Mouse (Mus musculus) lung, embryonic 14.5 days (tissue): ENCODE data around the gene Lrrk1. TPM values are rescaled to one million over a fixed set of nuclear protein-coding genes. Genes with fewer than 3 reads are reported as not detected.

ENCODE experiments used
- ATAC-seq: fragments of 200-750 bp; cut with Nextera tagmentation; 2 replicates; pipeline ENCODE4 v1.8.0; 2017; ENCODE audit warnings: mild to moderate bottlenecking, moderate TSS enrichment, moderate library complexity; ENCODE audit not compliant: insufficient read depth
- DNase-seq: peaks from one replicate; pipeline ENCODE4 v3.0.0-alpha.2; 2015
- H3K27ac ChIP-seq: fragments of 300-500 bp; sonication (generic); 2 replicates; pipeline ENCODE4 v1.5.1; 2014; ENCODE audit warnings: low read depth, mild to moderate bottlenecking, moderate library complexity
- H3K27me3 ChIP-seq: fragments of 300-500 bp; sonication (generic); 2 replicates; pipeline ENCODE4 v1.6.1; 2014; ENCODE audit warnings: low read length, control low read depth; ENCODE audit not compliant: insufficient read depth
- H3K36me3 ChIP-seq: fragments of 300-500 bp; sonication (generic); 2 replicates; pipeline ENCODE4 v1.6.1; 2014; ENCODE audit warnings: control low read depth; ENCODE audit not compliant: insufficient read depth
- H3K4me1 ChIP-seq: fragments of 300-500 bp; sonication (generic); 2 replicates; pipeline ENCODE4 v1.6.1; 2014; ENCODE audit warnings: antibody characterized with exemption, control low read depth; ENCODE audit not compliant: insufficient read depth
- H3K4me2 ChIP-seq: fragments of 300-500 bp; sonication (generic); 2 replicates; pipeline ENCODE4 v1.6.1; 2014; ENCODE audit warnings: mild to moderate bottlenecking
- H3K4me3 ChIP-seq: fragments of 300-500 bp; sonication (generic); 2 replicates; pipeline ENCODE4 v1.5.1; 2014; ENCODE audit warnings: low read depth, low read length
- H3K9ac ChIP-seq: fragments of 300-500 bp; sonication (generic); 2 replicates; pipeline ENCODE4 v1.6.1; 2014
- H3K9me3 ChIP-seq: fragments of 300-500 bp; sonication (generic); 2 replicates; pipeline ENCODE4 v1.6.1; 2016; ENCODE audit warnings: low read depth, low read length, control low read depth
- CTCF ChIP-seq: IDR thresholded peaks from 2 replicates; pipeline ENCODE4 v1.5.1; 2016; ENCODE audit warnings: antibody characterized with exemption, low read depth
- WGBS: fragments of 180-500 bp; shearing (Covaris S2); extraction: QIAGEN DNeasy Blood & Tissue Kit; methylation state at CpG from one replicate; pipeline ENCODE4 v1.1.7; 2014; 5-methylcytosine and 5-hydroxymethylcytosine counted together
- polyA plus RNA-seq: library from polyadenylated mRNA; unstranded; fragments of >200 nt; fragmentation: Nextera tagmentation; extraction: Ambion mirVana; gene quantifications from 2 replicates; pipeline ENCODE4 v1.2.1, GENCODE M21; 2014

The Lrrk1 gene
- 23.3 and 25.8 TPM in 2 replicates for polyA plus RNA-seq

DNA sequence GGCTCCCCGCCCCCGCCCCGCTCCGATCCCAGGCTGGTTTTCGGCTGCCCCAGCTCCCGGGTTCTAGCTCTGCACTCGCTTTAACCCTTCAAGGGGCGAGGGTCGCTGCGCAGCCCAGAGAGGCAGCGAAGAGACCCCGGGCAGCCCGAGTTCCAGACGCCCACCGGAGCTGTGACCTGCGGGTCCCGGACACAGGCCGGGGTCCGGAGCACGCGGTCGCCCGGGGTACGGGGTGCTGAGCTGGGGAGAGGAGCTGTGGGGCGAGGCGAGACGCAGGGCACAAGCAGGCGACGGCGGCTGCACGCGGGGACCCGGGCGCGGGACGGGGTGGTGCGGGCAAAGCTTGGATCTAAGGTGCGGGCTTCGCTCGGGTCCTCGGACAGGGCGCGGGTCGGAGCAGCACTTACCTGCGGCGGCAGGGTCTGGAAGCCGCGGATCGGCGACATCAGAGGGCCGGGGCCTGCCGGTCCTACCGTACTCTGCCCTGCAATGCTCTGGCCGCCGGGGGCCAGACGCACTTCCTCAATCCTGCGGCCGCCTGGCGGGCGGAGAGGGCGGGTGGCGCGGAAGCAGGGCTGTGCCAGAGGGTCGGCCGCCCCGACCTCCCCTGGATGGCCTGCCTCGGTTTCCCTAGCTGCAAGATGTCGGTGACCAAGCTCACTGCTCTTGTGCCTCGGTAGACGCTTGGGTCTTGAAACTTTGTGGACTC, at the start of gene Lrrk1:
TSS of gene Lrrk1 (minus strand) at position 538 of the 709 bp plus-strand sequence.
- DNase-seq (peak; percentile 84), ATAC-seq (peak; percentile 81)
- H3K27ac ChIP-seq = peak within 1 kb of the TSS; percentile 77
- H3K4me1 ChIP-seq = peaks cover 13% of the 10 kb centered on the region; the same call in 1 of the 2 replicates
- H3K9ac ChIP-seq = peak within 1 kb of the TSS; percentile 93
- peak within 1 kb of the TSS; percentile 72 for H3K4me3 ChIP-seq
- under 1% methylated on average over 70 of the region's 70 CpGs for WGBS
- H3K4me2 ChIP-seq = peak within 1 kb of the TSS; percentile 97
- H3K9me3 ChIP-seq = no peaks in the 10 kb centered on the region
- no peaks in the 10 kb centered on the region for H3K27me3 ChIP-seq
- H3K36me3 ChIP-seq = no peaks in the 10 kb centered on the region
- peak; percentile 62 for TF ChIP-seq CTCF

DNA sequence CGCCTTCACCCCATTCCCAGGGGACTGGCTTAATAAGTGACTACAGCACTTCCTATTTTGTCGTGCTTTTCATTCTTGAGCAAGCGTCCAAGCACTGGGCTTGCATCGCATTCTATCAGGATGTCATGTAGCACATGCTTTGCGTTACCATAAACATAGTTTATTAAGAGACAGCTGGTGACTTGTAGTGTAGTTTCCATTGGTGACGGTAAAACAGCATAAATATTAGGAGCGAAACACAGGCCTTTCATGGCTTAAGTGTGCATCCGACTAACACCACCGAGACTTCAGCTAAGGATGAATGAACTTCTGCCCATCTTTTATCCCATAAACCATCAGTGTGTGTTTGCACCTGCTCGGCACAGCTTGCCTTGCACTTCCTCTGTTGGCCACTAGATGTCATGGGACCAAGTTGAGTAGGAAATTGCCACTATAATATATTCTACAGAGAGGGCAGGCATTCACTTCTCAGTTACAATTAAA, 46.3 kb upstream of the Lrrk1 start:
- DNase-seq = peak; percentile 87
- 25% methylated on average over 10 of the region's 10 CpGs for WGBS

DNA sequence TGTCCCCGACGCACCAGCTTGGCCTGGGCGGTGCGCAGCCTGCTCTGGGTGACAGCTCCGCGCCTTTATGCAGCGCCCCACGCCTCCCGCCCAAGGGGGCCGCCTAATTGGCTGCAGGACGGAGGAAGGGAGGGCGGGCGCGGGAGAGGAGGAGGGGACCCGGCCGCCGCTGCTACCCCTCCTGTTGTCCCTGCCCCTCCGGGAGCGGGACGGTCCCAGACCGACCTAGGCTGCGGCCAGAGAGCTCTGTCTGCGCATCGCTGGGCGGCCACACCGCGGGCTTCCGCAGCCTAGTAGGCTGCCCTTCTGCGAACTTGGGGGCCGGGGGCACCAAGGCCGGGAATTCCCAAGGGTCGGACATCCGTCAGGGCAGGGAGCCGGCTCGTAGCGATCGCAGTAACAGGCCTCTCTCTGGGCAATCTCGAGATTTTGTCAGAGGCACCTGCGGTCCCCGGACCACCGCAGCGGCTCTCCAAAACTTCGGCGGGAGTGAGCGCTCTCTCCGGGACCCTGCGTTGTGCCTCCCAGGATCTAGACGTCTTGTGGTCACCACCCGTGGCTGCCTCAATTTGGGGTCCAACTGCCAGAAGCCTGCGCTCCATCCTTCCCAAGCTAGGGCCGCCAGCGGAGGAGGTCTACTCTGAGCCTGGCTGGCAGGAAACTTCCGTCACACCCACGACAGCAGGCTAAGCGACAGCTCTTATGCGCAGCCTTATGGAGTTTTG, 39.4 kb upstream of the Lrrk1 start, which contains the start of gene Aldh1a3:
TSS of gene Aldh1a3 (minus strand) at position 81 of the 725 bp plus-strand sequence.
- WGBS = under 1% methylated on average over 52 of the region's 56 CpGs

More for the DNA sequence above, 46.3 kb upstream of the Lrrk1 start:
- H3K27ac ChIP-seq = no peak overlapping the region
- no peaks in the 10 kb centered on the region for H3K36me3 ChIP-seq
- TF ChIP-seq CTCF = peak; percentile 93
- H3K4me2 ChIP-seq = no peak overlapping the region
- peak; percentile 67; the same call in 1 of the 2 replicates for ATAC-seq
- no peak overlapping the region for H3K4me3 ChIP-seq
- H3K9me3 ChIP-seq = no peaks in the 10 kb centered on the region
- H3K27me3 ChIP-seq = peaks cover 6% of the 10 kb centered on the region; the same call in 1 of the 2 replicates
- no peak overlapping the region for H3K9ac ChIP-seq
- H3K4me1 ChIP-seq = no peaks in the 10 kb centered on the region

DNA sequence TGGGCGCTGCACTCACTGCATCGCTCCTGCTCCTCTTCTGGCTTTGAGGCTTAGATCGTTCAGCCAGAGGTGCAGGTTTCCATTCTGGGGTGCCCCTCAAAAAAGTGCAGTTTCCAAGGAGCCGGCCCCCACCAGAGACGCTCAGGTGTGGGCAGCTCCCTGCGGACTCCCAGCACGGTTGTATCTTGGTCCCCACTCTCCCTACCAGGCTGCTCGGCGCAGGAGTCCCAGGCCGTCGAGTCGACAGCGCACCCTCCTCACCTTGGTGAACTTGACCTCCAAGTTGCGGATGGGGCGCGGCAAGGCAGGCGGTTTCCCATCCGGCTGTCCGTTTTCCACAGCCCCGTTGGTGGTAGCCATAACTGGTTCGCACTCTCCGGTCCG, 38.9 kb upstream of the Lrrk1 start:
- WGBS = under 1% methylated on average over 23 of the region's 23 CpGs
- peaks cover 57% of the 10 kb centered on the region for H3K27me3 ChIP-seq
- H3K27ac ChIP-seq = no peak overlapping the region
- H3K4me2 ChIP-seq = peak overlapping the region; percentile 97
- H3K9ac ChIP-seq = peak overlapping the region; percentile 49; the same call in 1 of the 2 replicates
- no peaks in the 10 kb centered on the region for H3K9me3 ChIP-seq
- peak overlapping the region; percentile 52 for H3K4me3 ChIP-seq
- DNase-seq (no peak), ATAC-seq (peak; percentile 40; the same call in 1 of the 2 replicates)
- no peaks in the 10 kb centered on the region for H3K4me1 ChIP-seq
- H3K36me3 ChIP-seq = no peaks in the 10 kb centered on the region
- TF ChIP-seq CTCF = no peak

More for the DNA sequence above, 39.4 kb upstream of the Lrrk1 start, which contains the start of gene Aldh1a3:
- DNase-seq (peak; percentile 72), ATAC-seq (peak; percentile 90)
- no peaks in the 10 kb centered on the region for H3K4me1 ChIP-seq
- no peak within 1 kb of the TSS for H3K27ac ChIP-seq
- peak within 1 kb of the TSS; percentile 52 for H3K4me3 ChIP-seq
- TF ChIP-seq CTCF = no peak
- no peaks in the 10 kb centered on the region for H3K36me3 ChIP-seq
- H3K27me3 ChIP-seq = peaks cover 57% of the 10 kb centered on the region
- peak within 1 kb of the TSS; percentile 49 for H3K9ac ChIP-seq
- H3K9me3 ChIP-seq = no peaks in the 10 kb centered on the region
- H3K4me2 ChIP-seq = peak within 1 kb of the TSS; percentile 97

DNA sequence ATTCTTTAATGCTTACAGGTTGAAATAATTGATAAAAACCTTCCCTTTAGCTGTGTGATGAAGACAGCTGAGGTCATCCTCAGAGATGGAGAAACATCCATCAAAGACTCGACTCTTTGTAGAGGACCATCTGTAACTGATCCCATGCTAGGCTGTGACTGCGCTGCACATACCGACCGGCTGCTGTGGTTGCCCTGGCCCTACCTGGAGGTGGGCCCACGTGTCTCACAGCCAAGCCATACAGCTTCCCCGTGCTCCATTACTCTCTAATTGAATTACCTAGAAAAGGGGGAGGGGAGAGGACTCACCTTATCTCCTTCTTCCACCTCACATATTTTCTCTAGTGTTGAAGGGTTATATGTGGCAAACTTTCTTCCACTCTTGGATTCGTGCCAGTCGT, 33.8 kb upstream of the Lrrk1 start:
- WGBS = 66% methylated on average over 8 of the region's 8 CpGs
- ATAC-seq = no peak

DNA sequence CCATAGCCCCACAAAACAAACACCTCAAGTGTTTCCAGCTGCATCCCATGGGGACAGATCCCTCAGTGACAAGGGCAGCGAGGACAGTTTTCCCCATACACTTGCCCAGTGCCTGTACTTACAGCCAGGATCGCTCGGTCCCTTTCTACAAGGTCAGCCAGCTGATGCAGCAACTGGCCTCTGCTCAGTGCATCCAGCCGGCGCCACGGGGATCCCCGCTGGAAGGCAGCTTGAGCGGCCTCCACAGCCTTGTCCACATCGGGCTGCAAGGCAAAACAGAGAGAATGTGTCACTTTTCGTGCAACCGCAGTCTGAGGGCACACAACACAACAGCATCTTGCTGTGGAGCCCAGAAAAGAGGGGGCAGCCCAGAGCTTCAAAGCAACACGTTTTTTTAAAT, 30.8 kb upstream of the Lrrk1 start:
- no peak overlapping the region for H3K4me2 ChIP-seq
- H3K27ac ChIP-seq = no peak overlapping the region
- no peak for TF ChIP-seq CTCF
- no peak for ATAC-seq
- H3K4me1 ChIP-seq = no peaks in the 10 kb centered on the region
- H3K9me3 ChIP-seq = no peaks in the 10 kb centered on the region
- no peak overlapping the region for H3K4me3 ChIP-seq
- no peaks in the 10 kb centered on the region for H3K36me3 ChIP-seq
- WGBS = 33% methylated on average over 12 of the region's 12 CpGs
- DNase-seq = no peak
- H3K9ac ChIP-seq = no peak overlapping the region
- no peaks in the 10 kb centered on the region for H3K27me3 ChIP-seq

More for the DNA sequence above, 33.8 kb upstream of the Lrrk1 start:
- no peak for TF ChIP-seq CTCF
- H3K36me3 ChIP-seq = no peaks in the 10 kb centered on the region
- H3K27ac ChIP-seq = no peak overlapping the region
- no peak overlapping the region for H3K4me3 ChIP-seq
- H3K4me2 ChIP-seq = no peak overlapping the region
- no peak overlapping the region for H3K9ac ChIP-seq
- no peak for DNase-seq
- H3K4me1 ChIP-seq = no peaks in the 10 kb centered on the region
- H3K9me3 ChIP-seq = no peaks in the 10 kb centered on the region
- peaks cover 26% of the 10 kb centered on the region for H3K27me3 ChIP-seq

DNA sequence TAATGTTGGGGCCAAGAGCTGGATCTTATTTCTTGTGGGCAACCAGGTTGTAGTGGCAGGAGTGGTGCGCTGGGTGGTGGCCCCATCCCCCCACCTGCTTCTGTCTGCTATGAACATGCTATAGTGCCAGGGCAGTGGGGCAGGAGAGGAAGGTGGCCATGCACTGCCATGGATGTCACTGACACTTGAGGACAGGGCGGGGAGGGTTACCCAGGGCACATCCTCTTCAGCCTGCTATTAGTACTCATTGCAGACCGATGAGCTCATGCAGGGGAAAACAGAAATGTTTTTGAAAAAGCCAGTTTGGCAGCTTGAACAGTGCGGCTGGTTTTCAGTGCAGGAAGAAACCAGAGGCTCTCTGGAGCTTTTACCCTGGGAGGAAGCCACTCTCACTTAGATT, 28.7 kb upstream of the Lrrk1 start:
- Histone ChIP-seq H3K27me3 (no peaks in the 10 kb centered on the region), H3K4me1 (no peaks in the 10 kb centered on the region), H3K27ac (no peak overlapping the region), H3K9me3 (no peaks in the 10 kb centered on the region), H3K9ac (no peak overlapping the region), H3K36me3 (no peaks in the 10 kb centered on the region), H3K4me2 (no peak overlapping the region), H3K4me3 (no peak overlapping the region)
- WGBS = 62% methylated on average over 4 of the region's 4 CpGs
- ATAC-seq (no peak), DNase-seq (no peak)
- TF ChIP-seq CTCF = no peak
